Mouse (Mus musculus) spleen, adult 2 months (tissue): ENCODE results near the gene Fam69b.

ENCODE experiments used
- CTCF ChIP-seq: fragments of 200-500 bp; IDR thresholded peaks from 2 replicates; pipeline ENCODE4 v1.5.1; 2011; ENCODE audit warnings: mild to moderate bottlenecking, inconsistent platforms; ENCODE audit not compliant: insufficient read depth, insufficient read length, insufficient replicate concordance; ENCODE audit errors: extremely low read depth
- POLR2A ChIP-seq: fragments of 200-500 bp; IDR thresholded peaks from 2 replicates; pipeline ENCODE4 v1.6.1; 2011; ENCODE audit warnings: low read depth, low read length, inconsistent platforms

GRCm38 (mm10) chr2:26625419-26625818 lies 2.8 kb upstream of the Fam69b start:
- TF ChIP-seq CTCF (no peak), POLR2A (no peak)
